15 mouse cellular contexts compared by ENCODE assay signal in genomic region chr8:57805094-57805493, GRCm38 (mm10).
"Had no signal": no experiment of that assay in that cellular context is flagged by ENCODE, and none has a peak within 500 bp of the region (broad histone marks: within the 10 kb centered on the region; RNA-seq: fewer than 3 reads in every experiment).

No protein-coding gene starts in this region.

- H3K4me3 ChIP-seq: megakaryocyte, embryonic 14.5 days; midbrain, embryonic 13.5 days; midbrain, embryonic 15.5 days; neural tube, embryonic 12.5 days had no signal

- DNase-seq: lung, adult 18-20 months; lung, embryonic 14.5 days; lung, postnatal 10 days; lung, postnatal 36 days; right cerebral cortex, postnatal 14 days; thymus, adult 18-20 months; thymus, postnatal 14 days; thymus, postnatal 36 days had no signal

- H3K9ac ChIP-seq: liver, embryonic 14.5 days; lung, embryonic 14.5 days; midbrain, embryonic 13.5 days; midbrain, embryonic 15.5 days; neural tube, embryonic 12.5 days had no signal

- H3K27me3 ChIP-seq: midbrain, embryonic 13.5 days; midbrain, embryonic 15.5 days; neural tube, embryonic 12.5 days had no signal

- H3K36me3 ChIP-seq: midbrain, embryonic 13.5 days; midbrain, embryonic 15.5 days; neural tube, embryonic 12.5 days had no signal

- ATAC-seq: midbrain, embryonic 13.5 days; midbrain, embryonic 15.5 days had no signal

- H3K9me3 ChIP-seq: megakaryocyte, embryonic 14.5 days; midbrain, embryonic 13.5 days; midbrain, embryonic 15.5 days; neural tube, embryonic 12.5 days had no signal

- H3K27ac ChIP-seq: liver, embryonic 14.5 days; macrophage; midbrain, embryonic 13.5 days; midbrain, embryonic 15.5 days; neural tube, embryonic 12.5 days had no signal

- H3K4me2 ChIP-seq: lung, embryonic 14.5 days; midbrain, embryonic 11.5 days; midbrain, embryonic 13.5 days; midbrain, embryonic 15.5 days; neural tube, embryonic 12.5 days had no signal
